Mouse (Mus musculus) cerebellum, adult 2 months (tissue): ENCODE data around the gene Zswim1. TPM values are rescaled to one million over a fixed set of nuclear protein-coding genes. Genes with fewer than 3 reads are reported as not detected.
"Not testable (repeated sequence)": the region's sequence is repeated elsewhere in the genome, so short reads cannot be mapped to it uniquely, and the experiment has no call there.

ENCODE experiments used
- DNase-seq, 2 experiments: peaks; one replicate each; pipeline ENCODE4 v3.0.0; 2021
- H3K27ac ChIP-seq: fragments of 200-500 bp; 2 replicates; pipeline ENCODE4 v1.5.1; 2012; ENCODE audit warnings: low read length, control low read depth, inconsistent platforms; ENCODE audit not compliant: insufficient read depth
- H3K27me3 ChIP-seq: fragments of 200-500 bp; 2 replicates; pipeline ENCODE4 v1.6.1; 2012; ENCODE audit warnings: inconsistent platforms, mild to moderate bottlenecking, low read length, moderate library complexity; ENCODE audit not compliant: control insufficient read depth, insufficient read depth
- H3K4me1 ChIP-seq: fragments of 200-500 bp; 2 replicates; pipeline ENCODE4 v1.6.1; 2011; ENCODE audit warnings: low read length; ENCODE audit not compliant: control insufficient read depth, insufficient read depth
- H3K4me3 ChIP-seq: fragments of 200-500 bp; replicated peaks from 2 replicates; pipeline ENCODE3; 2011; ENCODE audit warnings: mild to moderate bottlenecking, low read depth, low read length, control low read depth; ENCODE audit not compliant: insufficient read depth
- CTCF ChIP-seq: fragments of 200-500 bp; IDR thresholded peaks from 2 replicates; pipeline ENCODE4 v1.5.1; 2011; ENCODE audit warnings: low read depth, mild to moderate bottlenecking, control low read depth, low read length, moderate library complexity, borderline replicate concordance; ENCODE audit not compliant: insufficient read depth
- POLR2A ChIP-seq: fragments of 200-500 bp; IDR thresholded peaks from 2 replicates; pipeline ENCODE4 v1.6.1; 2011; ENCODE audit warnings: low read length, control low read depth, borderline replicate concordance; ENCODE audit not compliant: insufficient read depth
- WGBS: fragments of 180-500 bp; shearing (Covaris S2); methylation state at CpG from one replicate; pipeline ENCODE4 v1.1.7; 2018; 5-methylcytosine and 5-hydroxymethylcytosine counted together
- polyA plus RNA-seq: library from polyadenylated mRNA; depleted of rRNA; stranded (reverse); fragments of >200 nt; gene quantifications from 2 replicates; pipeline ENCODE4 v1.2.3, GENCODE M21; 2012

Gene Zswim1
- polyA plus RNA-seq, 1 experiment = 20.0 TPM

DNA sequence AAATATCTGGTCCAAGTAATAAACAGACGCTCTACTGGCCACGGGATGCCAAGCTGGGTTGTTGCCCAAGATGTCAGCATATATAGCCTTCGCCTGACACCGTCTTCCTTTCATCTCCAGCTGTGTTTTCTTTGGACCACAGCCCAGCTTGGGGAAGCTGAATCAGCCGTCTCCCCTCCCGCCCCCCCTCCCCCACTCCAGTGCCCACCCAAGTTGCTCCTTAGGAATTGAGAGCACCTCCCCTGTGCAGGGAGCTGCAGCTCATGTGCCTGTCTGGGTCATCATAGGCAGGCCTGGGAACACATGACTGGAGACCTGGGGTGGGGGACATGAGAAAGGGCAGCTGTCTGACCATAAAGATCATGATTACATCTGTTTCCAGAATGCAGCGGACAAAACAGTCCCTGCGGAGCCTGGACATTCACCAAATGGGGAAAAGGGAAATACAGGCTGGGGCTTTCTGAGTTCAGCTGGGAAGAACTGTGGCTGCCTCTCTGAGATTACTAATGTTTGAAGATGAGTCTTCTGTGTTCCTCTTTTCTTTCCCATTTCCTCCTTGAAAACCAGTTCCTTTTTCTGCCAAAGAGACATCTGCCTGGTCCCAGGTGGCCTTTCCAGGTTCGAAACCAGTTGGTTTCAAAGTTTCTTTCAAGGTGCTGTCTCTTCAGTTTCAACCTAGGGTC is 39.8 kb downstream of the Zswim1 start:
- Histone ChIP-seq H3K4me1 (no peaks in the 10 kb centered on the region; the same call in 1 of the 2 replicates), H3K27me3 (no peaks in the 10 kb centered on the region), H3K27ac (no peak overlapping the region), H3K4me3 (no peak overlapping the region)
- WGBS = 23% methylated on average over 9 of the region's 9 CpGs
- DNase-seq = no peak
- TF ChIP-seq POLR2A (no peak), CTCF (no peak)

DNA sequence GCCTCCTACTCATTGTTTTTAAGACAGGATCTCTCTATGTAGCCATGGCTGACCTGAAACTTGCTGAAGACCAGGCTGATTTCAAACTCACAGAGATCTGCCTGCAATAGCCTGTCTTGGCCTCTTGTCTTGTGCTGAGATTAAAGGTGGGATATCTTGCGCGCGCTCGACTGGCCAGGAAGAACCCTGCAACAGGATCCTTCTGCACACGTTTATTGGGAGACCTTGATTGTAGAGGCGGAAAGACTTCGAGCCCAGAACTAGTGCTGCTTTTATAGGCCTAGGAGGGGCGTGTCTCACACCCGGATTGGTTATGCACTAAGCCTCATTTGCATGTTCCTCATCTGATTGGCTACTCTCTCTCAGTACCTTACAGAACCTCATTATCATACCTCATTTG is 40.9 kb downstream of the Zswim1 start:
- 92% methylated on average over 8 of the region's 9 CpGs for WGBS

DNA sequence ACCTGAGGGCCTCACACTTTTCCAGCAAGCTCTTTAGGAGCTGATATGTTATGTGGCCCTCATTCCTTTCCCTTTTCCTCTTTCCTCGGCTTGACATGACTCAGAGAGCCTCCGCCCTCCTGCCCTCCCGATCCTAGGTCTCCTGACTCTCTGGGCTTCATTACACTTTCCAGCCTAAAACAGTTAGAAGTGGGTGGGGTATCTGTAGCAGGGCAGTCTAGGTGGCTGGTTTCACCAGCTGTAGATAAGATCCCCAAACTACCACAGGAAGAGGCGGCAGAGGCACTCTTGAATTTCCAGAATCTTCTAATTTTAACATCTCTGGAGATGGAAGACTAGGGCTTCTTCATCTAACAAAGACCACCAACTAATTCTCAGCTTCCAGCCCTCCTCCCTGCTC is 42.1 kb downstream of the Zswim1 start:
- WGBS = 88% methylated on average over 4 of the region's 4 CpGs
- H3K27me3 ChIP-seq = no peaks in the 10 kb centered on the region
- no peak for DNase-seq
- no peak overlapping the region for H3K4me3 ChIP-seq
- no peaks in the 10 kb centered on the region; the same call in 1 of the 2 replicates for H3K4me1 ChIP-seq
- TF ChIP-seq CTCF (no peak), POLR2A (no peak)
- no peak overlapping the region for H3K27ac ChIP-seq

More for the DNA sequence above, 40.9 kb downstream of the Zswim1 start:
- H3K27ac ChIP-seq, H3K4me1 ChIP-seq, H3K4me3 ChIP-seq, DNase-seq, H3K27me3 ChIP-seq: not testable (repeated sequence)

DNA sequence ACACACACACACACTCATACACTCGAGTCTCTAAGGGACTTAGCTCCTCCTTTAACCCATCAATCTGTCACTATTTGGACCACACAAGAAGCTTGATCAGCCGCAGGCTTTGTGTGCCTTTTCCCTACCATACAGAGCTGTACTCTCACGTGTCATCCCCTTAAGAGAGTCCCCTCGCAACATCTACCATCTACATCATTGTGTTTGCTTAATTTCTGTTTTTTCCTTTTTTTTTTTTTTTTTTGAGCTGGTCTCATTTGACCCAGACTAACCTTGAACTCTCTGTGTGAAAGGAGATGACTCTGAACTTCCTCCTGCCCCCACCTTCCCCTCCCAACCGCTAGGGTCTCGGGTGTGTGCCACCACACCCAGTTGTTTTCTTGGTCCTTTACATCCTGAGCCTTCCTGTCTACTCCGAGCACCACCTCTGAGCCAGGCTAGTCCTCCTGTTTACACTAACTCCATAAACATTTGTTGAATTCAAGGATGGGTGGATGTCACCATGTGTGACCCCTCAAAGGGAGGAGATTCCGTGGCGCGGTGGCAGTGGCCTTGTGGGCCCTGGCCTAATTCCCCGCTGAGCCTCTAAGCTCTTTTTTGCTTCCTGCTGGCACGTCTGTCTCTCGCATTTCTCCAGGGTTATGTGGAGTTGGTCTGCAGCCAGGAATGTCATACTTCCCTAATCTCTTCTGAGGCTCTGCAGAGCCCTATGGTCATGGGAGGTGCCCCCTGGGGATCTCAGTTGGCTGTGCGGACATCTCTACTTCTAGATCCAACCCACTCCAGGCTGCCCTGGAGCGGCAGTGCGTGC is 44.5 kb downstream of the Zswim1 start:
- Histone ChIP-seq H3K27me3 (no peaks in the 10 kb centered on the region), H3K27ac (no peak overlapping the region), H3K4me3 (no peak overlapping the region), H3K4me1 (no peaks in the 10 kb centered on the region; the same call in 1 of the 2 replicates)
- DNase-seq = no peak
- TF ChIP-seq POLR2A = no peak
- TF ChIP-seq CTCF = no peak
- WGBS = 30% methylated on average over 16 of the region's 16 CpGs

DNA sequence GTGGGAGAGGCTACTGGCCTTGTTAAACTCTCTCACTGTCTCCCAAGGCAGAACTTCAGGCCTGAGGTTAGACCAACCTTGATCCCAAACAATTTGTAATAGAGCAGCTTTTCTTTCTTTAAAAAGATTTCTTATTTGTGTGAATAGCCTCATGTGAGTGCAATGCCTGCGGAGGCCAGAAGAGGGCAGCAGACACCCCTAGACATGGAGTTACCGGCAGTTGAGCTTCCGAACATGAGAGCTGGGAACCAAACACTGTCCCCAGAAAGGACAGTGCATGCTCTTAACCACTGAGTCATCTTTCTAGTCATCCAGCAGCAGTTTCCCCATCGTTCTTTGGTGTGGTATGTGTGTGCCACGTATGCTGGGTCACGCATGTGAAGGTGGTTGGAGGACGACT is 45.1 kb downstream of the Zswim1 start:
- Histone ChIP-seq H3K4me3 (no peak overlapping the region), H3K27ac (no peak overlapping the region), H3K4me1 (no peaks in the 10 kb centered on the region), H3K27me3 (no peaks in the 10 kb centered on the region)
- TF ChIP-seq POLR2A (no peak), CTCF (peak; percentile 53; the same call in 1 of the 2 replicates)
- WGBS = 93% methylated on average over 7 of the region's 7 CpGs
- DNase-seq = no peak

DNA sequence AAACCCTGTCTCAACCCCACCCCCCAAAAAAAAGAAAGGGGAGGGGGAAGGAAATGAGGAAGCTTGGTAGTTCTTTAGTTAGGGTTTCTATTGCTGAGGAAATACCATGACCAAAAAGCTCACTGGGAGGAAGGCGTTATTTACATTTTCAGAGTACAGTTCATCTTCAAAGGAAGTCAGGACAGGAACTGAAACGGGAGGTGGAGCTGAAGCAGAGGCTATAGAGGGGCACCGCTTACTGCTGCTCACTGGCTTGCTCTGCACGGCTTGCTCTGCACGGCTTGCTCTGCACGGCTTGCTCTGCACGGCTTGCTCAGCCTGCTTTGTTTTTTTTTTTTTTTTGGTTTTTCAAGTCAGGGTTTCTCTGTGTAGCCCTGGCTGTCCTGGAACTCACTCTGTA is 46.0 kb downstream of the Zswim1 start:
- Histone ChIP-seq H3K4me3 (no peak overlapping the region), H3K27me3 (no peaks in the 10 kb centered on the region), H3K4me1 (no peaks in the 10 kb centered on the region), H3K27ac (no peak overlapping the region)
- DNase-seq = no peak
- WGBS = 83% methylated on average over 7 of the region's 7 CpGs
- no peak for TF ChIP-seq CTCF
- TF ChIP-seq POLR2A = no peak

DNA sequence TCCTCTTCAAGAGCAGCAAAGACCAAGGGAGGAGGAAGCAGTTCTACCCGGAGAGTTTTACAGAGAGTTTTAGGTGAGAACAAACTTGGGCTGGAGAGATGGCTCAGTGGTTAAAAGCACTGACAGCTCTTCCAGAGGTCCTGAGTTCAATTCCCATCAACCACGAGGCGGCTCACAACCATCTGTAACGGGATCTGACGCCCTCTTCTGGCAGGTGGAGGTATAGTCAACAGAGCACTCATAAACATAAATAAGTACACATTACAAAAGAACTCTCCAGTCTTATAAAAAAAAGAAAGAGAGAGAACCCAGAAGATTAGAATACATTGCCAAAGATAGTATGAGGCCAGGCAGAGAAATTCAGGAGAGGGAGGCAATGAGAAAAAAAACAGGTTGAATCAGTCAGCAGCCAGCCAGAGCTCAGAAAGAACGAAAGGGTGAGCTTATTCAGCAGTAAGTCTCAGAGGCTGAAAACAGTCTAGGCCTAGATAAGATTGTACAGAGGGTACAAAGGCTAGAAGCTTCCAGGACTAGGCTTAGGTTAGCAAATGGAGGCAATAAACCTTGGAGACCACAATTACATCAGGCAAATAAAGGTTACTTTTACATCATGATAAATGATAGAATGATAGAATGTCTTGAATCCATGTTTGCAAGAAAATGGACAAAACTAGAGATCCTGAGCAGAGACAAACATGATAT is 49.3 kb downstream of the Zswim1 start:
- DNase-seq = no peak
- Histone ChIP-seq H3K27ac (no peak overlapping the region), H3K4me1 (no peaks in the 10 kb centered on the region), H3K27me3 (no peaks in the 10 kb centered on the region), H3K4me3 (no peak overlapping the region)
- TF ChIP-seq CTCF (no peak), POLR2A (no peak)
- WGBS = 51% methylated on average over 6 of the region's 6 CpGs

DNA sequence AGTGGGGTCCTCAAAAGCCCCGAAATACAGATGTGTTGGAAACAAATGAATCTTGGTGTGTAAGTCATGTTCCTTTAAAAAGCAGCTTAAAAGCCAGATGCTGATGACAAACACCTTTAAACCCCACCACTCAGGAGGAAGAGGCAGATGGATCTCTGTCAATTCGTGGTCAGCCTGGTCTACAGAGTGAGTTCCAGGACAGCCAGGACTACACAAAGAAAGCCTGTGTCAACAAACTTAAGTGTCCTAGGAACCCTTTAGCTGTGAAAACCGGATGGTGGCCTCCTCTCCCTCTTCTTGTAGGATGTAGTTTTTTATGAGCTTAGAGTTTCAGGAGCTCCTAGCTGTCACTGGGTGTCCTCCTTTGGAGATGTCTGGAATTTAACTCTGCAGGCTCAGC is 51.1 kb downstream of the Zswim1 start:
- no peaks in the 10 kb centered on the region for H3K27me3 ChIP-seq
- DNase-seq = no peak
- no peak for TF ChIP-seq POLR2A
- no peak for TF ChIP-seq CTCF
- H3K27ac ChIP-seq = no peak overlapping the region
- no peak overlapping the region for H3K4me3 ChIP-seq
- WGBS = 64% methylated on average over 3 of the region's 3 CpGs
- no peaks in the 10 kb centered on the region for H3K4me1 ChIP-seq
